Mouse (Mus musculus) myocyte (in vitro differentiated cells): ENCODE data around the gene Lrrk2. TPM values are rescaled to one million over a fixed set of nuclear protein-coding genes. Genes with fewer than 3 reads are reported as not detected.

Experiments
- H3K27me3 ChIP-seq: one replicate; pipeline ENCODE4 v1.6.1; 2011; ENCODE audit not compliant: control insufficient read depth, insufficient read depth, insufficient read length
- H3K36me3 ChIP-seq: one replicate; pipeline ENCODE4 v1.6.1; 2011; ENCODE audit not compliant: control insufficient read depth, insufficient read depth
- H3K4me2 ChIP-seq: one replicate; pipeline ENCODE4 v1.6.1; 2011; ENCODE audit warnings: low read depth, control low read depth
- H3K4me3 ChIP-seq: one replicate; pipeline ENCODE4 v1.5.1; 2011; ENCODE audit warnings: mild to moderate bottlenecking, control low read depth, moderate library complexity
- H3K79me2 ChIP-seq: one replicate; pipeline ENCODE4 v1.6.1; 2011; ENCODE audit not compliant: control insufficient read depth, insufficient read depth
- H3ac ChIP-seq: one replicate; pipeline ENCODE4 v1.6.1; 2011; ENCODE audit not compliant: control insufficient read depth, insufficient read length
- CEBPB ChIP-seq: IDR thresholded peaks from 2 replicates; pipeline ENCODE4 v1.6.1; 2011; ENCODE audit warnings: mild to moderate bottlenecking, moderate library complexity; ENCODE audit not compliant: poor library complexity, insufficient read depth, severe bottlenecking
- E2F4 ChIP-seq: IDR thresholded peaks from one replicate; pipeline ENCODE4 v1.6.1; 2011; ENCODE audit warnings: mild to moderate bottlenecking, control low read depth, moderate library complexity; ENCODE audit not compliant: insufficient read depth
- MAX ChIP-seq: IDR thresholded peaks from one replicate; pipeline ENCODE4 v1.6.1; 2011; ENCODE audit warnings: low read depth, mild to moderate bottlenecking, control low read depth
- MYOD1 ChIP-seq, 3 experiments: IDR thresholded peaks; one replicate each; pipeline ENCODE4 v1.6.1; 2011; ENCODE audit warnings: control low read depth in 2 of 3, low read depth in 2 of 3, mild to moderate bottlenecking in 2 of 3, moderate library complexity in 1 of 3; ENCODE audit not compliant: insufficient read length in 2 of 3, control insufficient read depth in 1 of 3
- MYOG ChIP-seq, 3 experiments: IDR thresholded peaks; one replicate each; pipeline ENCODE4 v1.6.1; 2011; ENCODE audit warnings: control low read depth in 2 of 3, low read depth in 2 of 3, mild to moderate bottlenecking in 2 of 3; ENCODE audit not compliant: insufficient read length in 2 of 3, control insufficient read depth in 1 of 3, insufficient read depth in 1 of 3
- POLR2A ChIP-seq: IDR thresholded peaks from one replicate; pipeline ENCODE4 v1.6.1; 2011; ENCODE audit warnings: low read depth, mild to moderate bottlenecking, control low read depth, moderate library complexity; ENCODE audit not compliant: insufficient read length
- POLR2AphosphoS2 ChIP-seq: IDR thresholded peaks from one replicate; pipeline ENCODE4 v1.6.1; 2011; ENCODE audit warnings: low read depth, control low read depth; ENCODE audit not compliant: insufficient read length
- REST ChIP-seq: IDR thresholded peaks from one replicate; pipeline ENCODE4 v1.6.1; 2011; ENCODE audit warnings: mild to moderate bottlenecking, control low read depth, moderate library complexity; ENCODE audit not compliant: insufficient read depth, insufficient read length
- SRF ChIP-seq: IDR thresholded peaks from one replicate; pipeline ENCODE4 v1.6.1; 2011; ENCODE audit warnings: low read depth; ENCODE audit not compliant: control insufficient read depth, insufficient read length
- TCF12 ChIP-seq: IDR thresholded peaks from one replicate; pipeline ENCODE4 v1.6.1; 2011; ENCODE audit warnings: mild to moderate bottlenecking, control low read depth; ENCODE audit not compliant: poor library complexity, insufficient read depth, severe bottlenecking
- TCF3 ChIP-seq: IDR thresholded peaks from one replicate; pipeline ENCODE4 v1.6.1; 2011; ENCODE audit warnings: low read depth, control low read depth; ENCODE audit not compliant: insufficient read length
- USF1 ChIP-seq: IDR thresholded peaks from one replicate; pipeline ENCODE4 v1.6.1; 2011; ENCODE audit warnings: low read depth, mild to moderate bottlenecking, control low read depth, moderate library complexity
- polyA plus RNA-seq: library from polyadenylated mRNA; unstranded; fragments of >200 nt; fragmentation: generic; extraction: Trizol; gene quantifications from one replicate; pipeline ENCODE4 v1.2.1, GENCODE M21; 2012; ENCODE audit warnings: missing spikeins

The Lrrk2 gene
- polyA plus RNA-seq, 1 experiment = 9.2 TPM

- no peak for TF ChIP-seq MYOD1 (IDR thresholded peaks at IDR 0.05; ENCODE audit: control insufficient read depth in 1 of 3, insufficient read length in 2 of 3, low read depth in 2 of 3)
- no peak for TF ChIP-seq SRF
- no peak for TF ChIP-seq MAX
- TF ChIP-seq CEBPB = no peak
- TF ChIP-seq MYOG (IDR thresholded peaks at IDR 0.05; ENCODE audit: control insufficient read depth in 1 of 3, insufficient read depth in 1 of 3, insufficient read length in 2 of 3, low read depth in 2 of 3) = no peak
- Histone ChIP-seq H3K79me2 (no peaks in the 10 kb centered on the region), H3K4me2 (no peak overlapping the region), H3K36me3 (no peaks in the 10 kb centered on the region), H3ac (no peak overlapping the region), H3K27me3 (no peaks in the 10 kb centered on the region), H3K4me3 (peak overlapping the region; percentile 70)
Measured at GRCm38 (mm10) chr15:91671987-91672386, 988 bp upstream of the Lrrk2 start.

- TF ChIP-seq MYOD1 (IDR thresholded peaks at IDR 0.05; ENCODE audit: control insufficient read depth in 1 of 3, insufficient read length in 2 of 3, low read depth in 2 of 3) (no peak), CEBPB (no peak), MAX (no peak), USF1 (no peak)
- peak overlapping the region; percentile 20 for H3ac ChIP-seq
- H3K4me3 ChIP-seq = peak overlapping the region; percentile 70
- H3K36me3 ChIP-seq = no peaks in the 10 kb centered on the region
- H3K27me3 ChIP-seq = no peaks in the 10 kb centered on the region
- no peaks in the 10 kb centered on the region for H3K79me2 ChIP-seq
- H3K4me2 ChIP-seq = peak overlapping the region; percentile 97
Measured at GRCm38 (mm10) chr15:91673569-91673905, 562 bp downstream of the Lrrk2 start.

- Histone ChIP-seq H3K4me2 (no peak overlapping the region), H3K36me3 (peaks cover 14% of the 10 kb centered on the region), H3K4me3 (no peak overlapping the region), H3ac (no peak overlapping the region), H3K27me3 (no peaks in the 10 kb centered on the region), H3K79me2 (no peaks in the 10 kb centered on the region)
- TF ChIP-seq REST = no peak
- no peak for TF ChIP-seq MYOD1 (IDR thresholded peaks at IDR 0.05; ENCODE audit: control insufficient read depth in 1 of 3, insufficient read length in 2 of 3, low read depth in 2 of 3)
- TF ChIP-seq POLR2AphosphoS2 = no peak
- no peak for TF ChIP-seq MAX
- no peak for TF ChIP-seq TCF3
- TF ChIP-seq USF1 = no peak
- no peak for TF ChIP-seq SRF
- TF ChIP-seq CEBPB = no peak
- no peak for TF ChIP-seq TCF12
- TF ChIP-seq E2F4 = no peak
- no peak for TF ChIP-seq POLR2A
- TF ChIP-seq MYOG (IDR thresholded peaks at IDR 0.05; ENCODE audit: control insufficient read depth in 1 of 3, insufficient read depth in 1 of 3, insufficient read length in 2 of 3, low read depth in 2 of 3) = no peak
Measured at GRCm38 (mm10) chr15:91680116-91680515, 7.1 kb downstream of the Lrrk2 start.

- TF ChIP-seq POLR2A = no peak
- no peak for TF ChIP-seq REST
- TF ChIP-seq POLR2AphosphoS2 = no peak
- no peak for TF ChIP-seq SRF
- TF ChIP-seq TCF12 = no peak
- TF ChIP-seq E2F4 = no peak
- no peak for TF ChIP-seq CEBPB
- no peak for TF ChIP-seq USF1
- no peak for TF ChIP-seq MAX
- TF ChIP-seq MYOD1 (IDR thresholded peaks at IDR 0.05; ENCODE audit: control insufficient read depth in 1 of 3, insufficient read length in 2 of 3, low read depth in 2 of 3) = no peak
- TF ChIP-seq MYOG (IDR thresholded peaks at IDR 0.05; ENCODE audit: control insufficient read depth in 1 of 3, insufficient read depth in 1 of 3, insufficient read length in 2 of 3, low read depth in 2 of 3) = no peak
- no peak for TF ChIP-seq TCF3
- peaks cover 27% of the 10 kb centered on the region for H3K36me3 ChIP-seq
- no peak overlapping the region for H3ac ChIP-seq
- no peaks in the 10 kb centered on the region for H3K79me2 ChIP-seq
- H3K4me2 ChIP-seq = no peak overlapping the region
- no peaks in the 10 kb centered on the region for H3K27me3 ChIP-seq
- H3K4me3 ChIP-seq = no peak overlapping the region
Measured at GRCm38 (mm10) chr15:91685880-91686563, 13.0 kb downstream of the Lrrk2 start.

- H3K4me2 ChIP-seq = peak overlapping the region; percentile 84
- H3K27me3 ChIP-seq = no peaks in the 10 kb centered on the region
- H3ac ChIP-seq = no peak overlapping the region
- TF ChIP-seq TCF3 = no peak
- TF ChIP-seq CEBPB = peak; percentile 77; the same call in 1 of the 2 replicates
- H3K79me2 ChIP-seq = no peaks in the 10 kb centered on the region
- peaks cover 24% of the 10 kb centered on the region for H3K36me3 ChIP-seq
- H3K4me3 ChIP-seq = no peak overlapping the region
Measured at GRCm38 (mm10) chr15:91690648-91691047, 17.7 kb downstream of the Lrrk2 start.
